ENCODE assay signal across 12 mouse cellular contexts in the genomic region with DNA sequence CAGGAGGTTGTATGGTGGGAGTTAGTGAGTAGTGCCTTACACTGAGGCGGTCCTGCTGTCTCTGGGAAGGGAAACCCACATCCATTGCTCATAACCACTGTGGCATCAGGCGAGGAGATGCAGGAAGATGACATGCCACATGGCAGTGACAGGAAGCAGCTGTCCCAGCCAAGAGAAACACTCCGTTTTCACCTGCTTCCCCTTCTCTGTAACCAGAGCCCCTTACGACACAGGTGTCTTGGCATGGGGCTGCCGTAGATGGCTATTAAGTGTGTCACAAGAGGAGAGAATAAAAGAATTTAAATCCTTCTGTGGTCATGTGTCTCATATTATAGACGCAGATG.
DNase-seq lines count a peak whose midpoint lies in the region; ATAC-seq and TF ChIP-seq lines count a peak whose summit lies in the region.
"Had no signal": no experiment of that assay in that cellular context is flagged by ENCODE, and none has a peak within 500 bp of the region (broad histone marks: within the 10 kb centered on the region; RNA-seq: fewer than 3 reads in every experiment).

No protein-coding gene starts in this region.

- ATAC-seq in embryonic facial prominence, embryonic 13.5 days (ENCODE audit: insufficient number of reproducible peaks, insufficient read depth, low FRiP score, low TSS enrichment, low read depth): 0 out of 2 replicates have a peak, but pooled peaks have one; percentile 29

- H3K4me2 ChIP-seq in embryonic facial prominence, embryonic 13.5 days: no peak overlapping the region
- H3K4me2 ChIP-seq in myocyte (ENCODE audit: low read depth): no peak overlapping the region

- WGBS in embryonic facial prominence, embryonic 13.5 days: 26% methylated on average over 6 of the region's 6 CpGs

- no peak for TF ChIP-seq POLR2A in myocyte (IDR thresholded peaks at IDR 0.05; ENCODE audit: insufficient read length, low read depth)

- H3K9me3 ChIP-seq in embryonic facial prominence, embryonic 13.5 days: peaks cover 6% of the 10 kb centered on the region; the same call in 1 of the 2 replicates

- peak overlapping the region; percentile 9; the same call in 1 of the 2 replicates for H3K27ac ChIP-seq in gastrocnemius, adult 2 months
- H3K27ac ChIP-seq in embryonic facial prominence, embryonic 13.5 days: no peak overlapping the region
- H3K27ac ChIP-seq: heart, adult 2 months; left cerebral cortex, adult 2 months had no signal

- intact Hi-C loops in gastrocnemius, adult 2 months (cut with DNase I): no loop called here
- intact Hi-C loops in gastrocnemius, postnatal 14 days (cut with DNase I; ENCODE audit: low total_unique reads): no loop called here

- no peaks in the 10 kb centered on the region for H3K27me3 ChIP-seq in embryonic facial prominence, embryonic 13.5 days
- no peaks in the 10 kb centered on the region for H3K27me3 ChIP-seq in myocyte (ENCODE audit: control insufficient read depth, insufficient read depth, insufficient read length)

- TF ChIP-seq CTCF in gastrocnemius, adult 2 months (IDR thresholded peaks at IDR 0.05): no peak

- DNase-seq in gastrocnemius, adult 2 months: peak; percentile 76
- no peak for DNase-seq in gastrocnemius, postnatal 14 days
- peak; percentile 15 for DNase-seq in 3T3-L1 (ENCODE audit: low read depth, low spot score)
- DNase-seq in yolk sac, embryonic 10.5 days (ENCODE audit: low spot score): no peak
- no peak for DNase-seq in adrenal gland, postnatal 4 days (ENCODE audit: low spot score in 2 of 2)
- DNase-seq in cerebellum, postnatal 4 days (ENCODE audit: low spot score in 2 of 2): no peak
- DNase-seq: heart, adult 2 months; kidney, adult 18-20 months; lung, postnatal 14 days had no signal

- H3K79me2 ChIP-seq in myocyte (ENCODE audit: control insufficient read depth, insufficient read depth): no peaks in the 10 kb centered on the region

- H3K9ac ChIP-seq in embryonic facial prominence, embryonic 13.5 days: no peak overlapping the region

- no peaks in the 10 kb centered on the region for H3K36me3 ChIP-seq in embryonic facial prominence, embryonic 13.5 days
- no peaks in the 10 kb centered on the region for H3K36me3 ChIP-seq in myocyte (ENCODE audit: control insufficient read depth, insufficient read depth)

- H3K4me3 ChIP-seq in gastrocnemius, adult 2 months: no peak overlapping the region; the same call in 1 of the 2 replicates
- H3K4me3 ChIP-seq in embryonic facial prominence, embryonic 13.5 days: no peak overlapping the region
- H3K4me3 ChIP-seq in myocyte: no peak overlapping the region
- H3K4me3 ChIP-seq: heart, adult 2 months; left cerebral cortex, adult 2 months had no signal

- no peak overlapping the region for H3ac ChIP-seq in myocyte (ENCODE audit: control insufficient read depth, insufficient read length)

- H3K4me1 ChIP-seq in embryonic facial prominence, embryonic 13.5 days: peaks cover 15% of the 10 kb centered on the region

TF ChIP-seq in myocyte, 11 proteins besides CTCF, POLR2A, EP300 and RAD21:
- peak; percentile 90 to 96 (median 96) for TF ChIP-seq MYOG (IDR thresholded peaks at IDR 0.05; ENCODE audit: control insufficient read depth in 1 of 3, insufficient read depth in 1 of 3, insufficient read length in 2 of 3, low read depth in 2 of 3)
- TF ChIP-seq TCF3 (IDR thresholded peaks at IDR 0.05; ENCODE audit: insufficient read length, low read depth): peak; percentile 96
- TF ChIP-seq REST (IDR thresholded peaks at IDR 0.05; ENCODE audit: insufficient read depth, insufficient read length): no peak
- peak; percentile 50 for TF ChIP-seq USF1 (IDR thresholded peaks at IDR 0.05; ENCODE audit: low read depth)
- peak; percentile 41 for TF ChIP-seq SRF (IDR thresholded peaks at IDR 0.05; ENCODE audit: control insufficient read depth, insufficient read length, low read depth)
- no peak for TF ChIP-seq POLR2AphosphoS2 (IDR thresholded peaks at IDR 0.05; ENCODE audit: insufficient read length, low read depth)
- peak; percentile 99 for TF ChIP-seq TCF12 (IDR thresholded peaks at IDR 0.05; ENCODE audit: insufficient read depth, poor library complexity, severe bottlenecking)
- no peak for TF ChIP-seq MAX (IDR thresholded peaks at IDR 0.05; ENCODE audit: low read depth)
- no peak for TF ChIP-seq E2F4 (IDR thresholded peaks at IDR 0.05; ENCODE audit: insufficient read depth)
- TF ChIP-seq CEBPB (IDR thresholded peaks at IDR 0.05; ENCODE audit: insufficient read depth, poor library complexity, severe bottlenecking): peak; percentile 79; the same call in 1 of the 2 replicates
- TF ChIP-seq MYOD1 (IDR thresholded peaks at IDR 0.05; ENCODE audit: control insufficient read depth in 1 of 3, insufficient read length in 2 of 3, low read depth in 2 of 3): peak; percentile 98

Comparison
In these comparisons a context has a peak if more than half of its experiments do, and no peak if none do; other contexts are left out.
1. DNase-seq: peak in gastrocnemius, adult 2 months (single experiment) and 3T3-L1 (single experiment); none in gastrocnemius, postnatal 14 days (single experiment), yolk sac, embryonic 10.5 days (single experiment), adrenal gland, postnatal 4 days (0 of 2) and cerebellum, postnatal 4 days (0 of 2).